Comparison of ENCODE assay signal across 10 mouse cellular contexts in the genomic region with DNA sequence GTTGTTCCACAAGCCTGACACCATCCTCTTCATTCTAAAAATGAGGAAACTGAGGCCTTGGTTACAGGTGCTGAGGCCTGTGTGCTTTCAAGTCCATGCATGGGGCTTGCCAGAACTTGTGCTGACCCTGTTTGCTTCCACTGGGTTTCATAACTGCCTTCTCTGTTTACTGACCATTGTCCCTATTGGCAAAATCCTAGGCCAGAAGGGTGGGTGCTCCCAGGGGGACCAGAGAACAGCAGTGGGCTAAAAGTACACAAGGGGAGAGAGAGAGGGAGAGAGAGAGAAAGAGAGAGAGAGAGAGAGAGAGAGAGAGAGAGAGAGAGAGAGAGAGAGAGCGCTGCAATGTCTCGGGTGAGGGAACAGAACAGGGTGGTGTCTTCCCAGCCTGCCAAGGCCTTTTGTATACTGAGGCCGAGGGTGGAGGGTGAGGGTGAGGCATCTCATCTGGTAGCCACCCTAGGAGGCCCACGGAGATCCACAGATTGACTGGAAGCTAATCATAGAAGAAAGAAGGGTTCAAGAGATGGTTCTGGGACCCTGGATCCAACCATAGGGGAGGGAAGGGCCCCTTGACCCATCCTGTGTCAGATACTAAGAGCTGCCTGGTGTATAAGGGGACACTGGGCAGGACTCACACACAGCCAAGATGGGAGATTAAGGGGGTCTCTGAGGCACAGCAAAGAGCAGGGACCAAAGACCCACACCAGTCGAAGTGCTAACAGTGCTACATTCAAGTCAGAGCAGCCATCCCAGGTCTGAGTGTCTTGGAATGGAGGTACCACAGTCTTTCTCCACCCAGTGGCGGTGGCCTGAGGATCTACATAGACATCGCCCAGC. TPM values are rescaled to one million over a fixed set of nuclear protein-coding genes. Genes with fewer than 3 reads are reported as not detected.
A peak's percentile ranks its signal among the peaks of the same experiment; 100 is the strongest.
DNase-seq lines count a peak whose midpoint lies in the region; ATAC-seq and TF ChIP-seq lines count a peak whose summit lies in the region.
"Had no signal": no experiment of that assay in that cellular context is flagged by ENCODE, and none has a peak within 500 bp of the region (broad histone marks: within the 10 kb centered on the region; RNA-seq: fewer than 3 reads in every experiment).

No protein-coding gene starts in this region.

- DNase-seq in heart, adult 2 months, result peak in 1 of 2 experiments; percentile 77
- peak; percentile 96 for DNase-seq in adipocyte (ENCODE audit: low spot score)
- DNase-seq in gastrocnemius, postnatal 14 days, result peak; percentile 45
- peak; percentile 64 for DNase-seq in lung, postnatal 10 days
- no peak for DNase-seq in kidney, postnatal 25 days
- DNase-seq: cerebellum, adult 9-10 months had no signal

- no peaks in the 10 kb centered on the region for H3K79me2 ChIP-seq in heart, adult 2 months (replicated peaks; ENCODE audit: control insufficient read depth, insufficient read depth, low read length)

- intact Hi-C loops in heart, adult 2 months (cut with DNase I), result no loop called here
- intact Hi-C loops in gastrocnemius, postnatal 14 days (cut with DNase I; ENCODE audit: low total_unique reads), result no loop called here

- H3K36me3 ChIP-seq in heart, adult 2 months (ENCODE audit: control insufficient read depth, insufficient read depth, low read length), result peaks cover 4% of the 10 kb centered on the region; the same call in 1 of the 2 replicates
- H3K36me3 ChIP-seq in heart, embryonic 11.5 days (ENCODE audit: control insufficient read depth, insufficient read depth, low read length), result no peaks in the 10 kb centered on the region
- H3K36me3 ChIP-seq in midbrain, embryonic 15.5 days (replicated peaks), result no peaks in the 10 kb centered on the region
- H3K36me3 ChIP-seq: kidney, embryonic 15.5 days; midbrain, embryonic 10.5 days had no signal

- H3K4me2 ChIP-seq in heart, embryonic 11.5 days, result no peak overlapping the region
- H3K4me2 ChIP-seq in midbrain, embryonic 15.5 days, result no peak overlapping the region
- H3K4me2 ChIP-seq: kidney, embryonic 15.5 days had no signal

- TF ChIP-seq POLR2A in heart, adult 2 months (IDR thresholded peaks at IDR 0.05; ENCODE audit: insufficient read depth, low read depth, low read length), result no peak

- H3K4me3 ChIP-seq in heart, adult 2 months, result no peak overlapping the region
- no peak overlapping the region for H3K4me3 ChIP-seq in heart, embryonic 11.5 days (ENCODE audit: low read depth, low read length)
- no peak overlapping the region for H3K4me3 ChIP-seq in midbrain, embryonic 15.5 days
- H3K4me3 ChIP-seq: kidney, embryonic 15.5 days; midbrain, embryonic 10.5 days had no signal

- TF ChIP-seq EP300 in heart, adult 2 months (IDR thresholded peaks at IDR 0.05; ENCODE audit: insufficient read depth, low read depth, low read length), result peak; percentile 69; the same call in 1 of the 2 replicates

- no peak overlapping the region for H3K9ac ChIP-seq in heart, adult 2 months (ENCODE audit: low read depth, low read length)
- H3K9ac ChIP-seq in heart, embryonic 11.5 days (ENCODE audit: low read depth, low read length), result no peak overlapping the region
- no peak overlapping the region for H3K9ac ChIP-seq in midbrain, embryonic 15.5 days
- H3K9ac ChIP-seq: kidney, embryonic 15.5 days had no signal

- no peak for TF ChIP-seq CTCF in heart, adult 2 months (IDR thresholded peaks at IDR 0.05)

- no peaks in the 10 kb centered on the region for H3K27me3 ChIP-seq in heart, adult 2 months (ENCODE audit: control insufficient read depth, insufficient read depth, low read length)
- peaks cover 28% of the 10 kb centered on the region for H3K27me3 ChIP-seq in heart, embryonic 11.5 days (ENCODE audit: control insufficient read depth, insufficient read depth, low read length)
- H3K27me3 ChIP-seq in midbrain, embryonic 15.5 days (replicated peaks), result peaks cover 28% of the 10 kb centered on the region

- H3K27ac ChIP-seq in heart, adult 2 months, result peak overlapping the region; percentile 86
- no peak overlapping the region for H3K27ac ChIP-seq in heart, embryonic 11.5 days (ENCODE audit: low read depth, low read length)
- no peak overlapping the region for H3K27ac ChIP-seq in midbrain, embryonic 15.5 days
- H3K27ac ChIP-seq: kidney, embryonic 15.5 days; midbrain, embryonic 10.5 days had no signal

- WGBS in heart, adult 2 months, result 79% methylated on average over 7 of the region's 7 CpGs
- 82% methylated on average over 7 of the region's 7 CpGs for WGBS in heart, embryonic 11.5 days (ENCODE audit: insufficient replicate concordance)
- 80% methylated on average over 7 of the region's 7 CpGs for WGBS in midbrain, embryonic 15.5 days

- H3K4me1 ChIP-seq in heart, adult 2 months (ENCODE audit: control insufficient read depth, insufficient read depth, low read length), result peaks cover 14% of the 10 kb centered on the region
- peaks cover 16% of the 10 kb centered on the region for H3K4me1 ChIP-seq in heart, embryonic 11.5 days (ENCODE audit: control insufficient read depth, insufficient read depth, low read length)
- peaks cover 6% of the 10 kb centered on the region; the same call in 1 of the 2 replicates for H3K4me1 ChIP-seq in midbrain, embryonic 15.5 days

- ATAC-seq in heart, embryonic 11.5 days (replicated peaks; ENCODE audit: insufficient number of reproducible peaks, low FRiP score, low TSS enrichment), result no peak
- no peak for ATAC-seq in midbrain, embryonic 15.5 days (replicated peaks)

- no peaks in the 10 kb centered on the region for H3K9me3 ChIP-seq in heart, embryonic 11.5 days (replicated peaks; ENCODE audit: control insufficient read depth, low read length)
- H3K9me3 ChIP-seq in midbrain, embryonic 15.5 days, result no peaks in the 10 kb centered on the region
- H3K9me3 ChIP-seq: kidney, embryonic 15.5 days; midbrain, embryonic 10.5 days had no signal

RNA-seq across cellular contexts. Expression of gene Gsn, which starts 22.4 kb away (rescaled TPM):
- total RNA-seq in heart, adult 2 months (2021), result 1,000 to 10,000 TPM in 1 of 2 experiments, 100 to 1,000 TPM in 1; 878 to 1,097 TPM
- polyA plus RNA-seq in heart, adult 2 months (2012; rRNA removed), result 1,373 and 1,759 TPM in 2 replicates
- 116 and 132 TPM in 2 replicates for polyA plus RNA-seq in heart, embryonic 11.5 days (2014; fragmentation: Nextera tagmentation; extraction: Ambion mirVana)
- 100 to 1,000 TPM; 177 to 231 TPM for total RNA-seq in gastrocnemius, postnatal 14 days (2021)
- polyA plus RNA-seq in midbrain, embryonic 15.5 days (2015; fragmentation: Nextera tagmentation; extraction: Ambion mirVana), result 18.9 and 19.2 TPM in 2 replicates

RNA-seq across cellular contexts. Expression of gene Stom, which starts 58.2 kb away (rescaled TPM):
- total RNA-seq in heart, adult 2 months (2021), result 10 to 100 TPM; 82.4 to 87.5 TPM
- 75.6 and 147 TPM in 2 replicates for polyA plus RNA-seq in heart, adult 2 months (2012; rRNA removed)
- polyA plus RNA-seq in heart, embryonic 11.5 days (2014; fragmentation: Nextera tagmentation; extraction: Ambion mirVana), result 39.6 and 46.1 TPM in 2 replicates
- 10 to 100 TPM; 20.1 to 22.2 TPM for total RNA-seq in gastrocnemius, postnatal 14 days (2021)
- polyA plus RNA-seq in midbrain, embryonic 15.5 days (2015; fragmentation: Nextera tagmentation; extraction: Ambion mirVana), result 13.1 and 14.4 TPM in 2 replicates

Comparison
In these comparisons a context has a peak if more than half of its experiments do, and no peak if none do; other contexts are left out.
1. RNA of gene Gsn, which starts 22.4 kb away (polyA plus RNA-seq): 1,373 to 1,759 TPM in heart, adult 2 months; 116 to 132 TPM in heart, embryonic 11.5 days and 18.9 to 19.2 TPM in midbrain, embryonic 15.5 days; every median in the first group is over 10 times any median in the second.
2. DNase-seq: peak in adipocyte (single experiment), gastrocnemius, postnatal 14 days (single experiment) and lung, postnatal 10 days (single experiment); none in kidney, postnatal 25 days (0 of 2).